Mouse (Mus musculus): Measurements from ENCODE around the gene Slc19a1. TPM values are rescaled to one million over a fixed set of nuclear protein-coding genes. Genes with fewer than 3 reads are reported as not detected.

The Slc19a1 gene
- polyA plus RNA-seq, 1 experiment from 2014 or later, result 23.5 TPM

GRCm38 (mm10) chr10:77099777-77100176 is 67.7 kb downstream of the Slc19a1 start:
- no peaks in the 10 kb centered on the region for H3K27me3 ChIP-seq (ENCODE audit: control insufficient read depth, insufficient read depth, low read length)
- no peak overlapping the region for H3K27ac ChIP-seq (replicated peaks; ENCODE audit: low read depth, low read length)
- no peaks in the 10 kb centered on the region for H3K4me1 ChIP-seq (ENCODE audit: control insufficient read depth, insufficient read depth, low read length)
- H3K36me3 ChIP-seq (replicated peaks; ENCODE audit: control insufficient read depth, insufficient read depth, low read depth, low read length), result no peaks in the 10 kb centered on the region
- no peaks in the 10 kb centered on the region for H3K9me3 ChIP-seq (replicated peaks; ENCODE audit: control insufficient read depth, low read length)
- H3K4me2 ChIP-seq (ENCODE audit: low read depth, low read length), result no peak overlapping the region
- DNase-seq (ENCODE audit: low spot score) (no peak), ATAC-seq (replicated peaks; ENCODE audit: insufficient number of reproducible peaks, low FRiP score, low TSS enrichment, low read depth) (no peak)
- H3K9ac ChIP-seq (replicated peaks; ENCODE audit: low read length), result no peak overlapping the region
- no peak overlapping the region for H3K4me3 ChIP-seq (ENCODE audit: low read depth, low read length)
- WGBS, result 83% methylated on average over 4 of the region's 4 CpGs

GRCm38 (mm10) chr10:77103689-77104088 is 71.6 kb downstream of the Slc19a1 start:
- no peaks in the 10 kb centered on the region for H3K9me3 ChIP-seq (replicated peaks; ENCODE audit: control insufficient read depth, low read length)
- no peaks in the 10 kb centered on the region for H3K36me3 ChIP-seq (replicated peaks; ENCODE audit: control insufficient read depth, insufficient read depth, low read depth, low read length)
- no peak overlapping the region for H3K27ac ChIP-seq (replicated peaks; ENCODE audit: low read depth, low read length)
- DNase-seq (ENCODE audit: low spot score) (no peak), ATAC-seq (replicated peaks; ENCODE audit: insufficient number of reproducible peaks, low FRiP score, low TSS enrichment, low read depth) (no peak)
- no peak overlapping the region for H3K4me3 ChIP-seq (ENCODE audit: low read depth, low read length)
- H3K27me3 ChIP-seq (ENCODE audit: control insufficient read depth, insufficient read depth, low read length), result no peaks in the 10 kb centered on the region
- no peaks in the 10 kb centered on the region for H3K4me1 ChIP-seq (ENCODE audit: control insufficient read depth, insufficient read depth, low read length)
- 49% methylated on average over 8 of the region's 8 CpGs for WGBS
- H3K9ac ChIP-seq (replicated peaks; ENCODE audit: low read length), result no peak overlapping the region
- H3K4me2 ChIP-seq (ENCODE audit: low read depth, low read length), result no peak overlapping the region

- ATAC-seq (replicated peaks; ENCODE audit: insufficient number of reproducible peaks, low FRiP score, low TSS enrichment, low read depth), result no peak
- Histone ChIP-seq H3K4me1 (ENCODE audit: control insufficient read depth, insufficient read depth, low read length) (no peaks in the 10 kb centered on the region), H3K4me3 (ENCODE audit: low read depth, low read length) (no peak overlapping the region), H3K9me3 (replicated peaks; ENCODE audit: control insufficient read depth, low read length) (no peaks in the 10 kb centered on the region), H3K27me3 (ENCODE audit: control insufficient read depth, insufficient read depth, low read length) (no peaks in the 10 kb centered on the region), H3K4me2 (ENCODE audit: low read depth, low read length) (no peak overlapping the region), H3K36me3 (replicated peaks; ENCODE audit: control insufficient read depth, insufficient read depth, low read depth, low read length) (no peaks in the 10 kb centered on the region), H3K9ac (replicated peaks; ENCODE audit: low read length) (no peak overlapping the region), H3K27ac (replicated peaks; ENCODE audit: low read depth, low read length) (no peak overlapping the region)
- no peak for DNase-seq (ENCODE audit: low spot score)
These were observed 72.3 kb downstream of the Slc19a1 start for GRCm38 (mm10) chr10:77104327-77104726.

- DNase-seq (ENCODE audit: low spot score) (no peak), ATAC-seq (replicated peaks; ENCODE audit: insufficient number of reproducible peaks, low FRiP score, low TSS enrichment, low read depth) (no peak)
- WGBS, result 74% methylated on average over 3 of the region's 4 CpGs
- H3K4me1 ChIP-seq (ENCODE audit: control insufficient read depth, insufficient read depth, low read length), result no peaks in the 10 kb centered on the region
- H3K36me3 ChIP-seq (replicated peaks; ENCODE audit: control insufficient read depth, insufficient read depth, low read depth, low read length), result no peaks in the 10 kb centered on the region
- H3K27ac ChIP-seq (replicated peaks; ENCODE audit: low read depth, low read length), result no peak overlapping the region
- no peak overlapping the region for H3K4me2 ChIP-seq (ENCODE audit: low read depth, low read length)
- H3K27me3 ChIP-seq (ENCODE audit: control insufficient read depth, insufficient read depth, low read length), result no peaks in the 10 kb centered on the region
- no peaks in the 10 kb centered on the region for H3K9me3 ChIP-seq (replicated peaks; ENCODE audit: control insufficient read depth, low read length)
- H3K4me3 ChIP-seq (ENCODE audit: low read depth, low read length), result no peak overlapping the region
- no peak overlapping the region for H3K9ac ChIP-seq (replicated peaks; ENCODE audit: low read length)
These were observed 76.1 kb downstream of the Slc19a1 start for GRCm38 (mm10) chr10:77108106-77108505.

GRCm38 (mm10) chr10:77110010-77110409 is 78.0 kb downstream of the Slc19a1 start:
- Histone ChIP-seq H3K27ac (replicated peaks; ENCODE audit: low read depth, low read length) (no peak overlapping the region), H3K4me1 (ENCODE audit: control insufficient read depth, insufficient read depth, low read length) (peaks cover 5% of the 10 kb centered on the region; the same call in 1 of the 2 replicates), H3K36me3 (replicated peaks; ENCODE audit: control insufficient read depth, insufficient read depth, low read depth, low read length) (no peaks in the 10 kb centered on the region), H3K9ac (replicated peaks; ENCODE audit: low read length) (no peak overlapping the region), H3K4me2 (ENCODE audit: low read depth, low read length) (no peak overlapping the region), H3K27me3 (ENCODE audit: control insufficient read depth, insufficient read depth, low read length) (no peaks in the 10 kb centered on the region), H3K4me3 (ENCODE audit: low read depth, low read length) (no peak overlapping the region), H3K9me3 (replicated peaks; ENCODE audit: control insufficient read depth, low read length) (no peaks in the 10 kb centered on the region)
- ATAC-seq (replicated peaks; ENCODE audit: insufficient number of reproducible peaks, low FRiP score, low TSS enrichment, low read depth), result no peak
- no peak for DNase-seq (ENCODE audit: low spot score)
- WGBS, result 92% methylated on average over 9 of the region's 9 CpGs

Other genes with a start within 250 kb of the Slc19a1 start
- 23.8 and 27.8 TPM in 2 replicates for gene Pcbp3, start 70.4 kb upstream of the Slc19a1 start, polyA plus RNA-seq (2014; fragmentation: Nextera tagmentation; extraction: Ambion mirVana)
- gene Col18a1, start 134.3 kb downstream of the Slc19a1 start, polyA plus RNA-seq (2014; fragmentation: Nextera tagmentation; extraction: Ambion mirVana), result 55.5 and 57.5 TPM in 2 replicates
- 68.4 and 70.7 TPM in 2 replicates for gene Pofut2, start 227.0 kb downstream of the Slc19a1 start, polyA plus RNA-seq (2014; fragmentation: Nextera tagmentation; extraction: Ambion mirVana)

Data from embryonic facial prominence, embryonic 11.5 days (tissue).